Mouse (Mus musculus) midbrain, embryonic 10.5 days (tissue): ENCODE data around the gene Zfp775. TPM values are rescaled to one million over a fixed set of nuclear protein-coding genes. Genes with fewer than 3 reads are reported as not detected.
A peak's percentile ranks its signal among the peaks of the same experiment; 100 is the strongest.

Experiments
- DNase-seq: peaks from one replicate; pipeline ENCODE4 v3.0.0-alpha.2; 2017; ENCODE audit warnings: low spot score
- H3K27ac ChIP-seq: fragments of 300-500 bp; sonication (generic); replicated peaks from 2 replicates; pipeline ENCODE4 v1.5.1; 2016; ENCODE audit warnings: mild to moderate bottlenecking
- H3K27me3 ChIP-seq: fragments of 300-500 bp; sonication (generic); 2 replicates; pipeline ENCODE4 v1.6.1; 2016; ENCODE audit warnings: low read depth, mild to moderate bottlenecking; ENCODE audit not compliant: poor library complexity, severe bottlenecking
- H3K36me3 ChIP-seq: fragments of 300-500 bp; sonication (generic); 2 replicates; pipeline ENCODE4 v1.6.1; 2016; ENCODE audit warnings: mild to moderate bottlenecking, moderate library complexity
- H3K4me1 ChIP-seq: fragments of 300-500 bp; sonication (generic); 2 replicates; pipeline ENCODE4 v1.6.1; 2016
- H3K4me3 ChIP-seq: fragments of 300-500 bp; sonication (generic); 2 replicates; pipeline ENCODE4 v1.5.1; 2016; ENCODE audit warnings: mild to moderate bottlenecking, moderate library complexity
- H3K9me3 ChIP-seq: fragments of 300-500 bp; sonication (generic); replicated peaks from 2 replicates; pipeline ENCODE4 v1.6.1; 2016; ENCODE audit warnings: mild to moderate bottlenecking
- WGBS: fragments of 180-500 bp; shearing (Covaris S2); methylation state at CpG from one replicate; pipeline ENCODE4 v1.1.7; 2016; 5-methylcytosine and 5-hydroxymethylcytosine counted together
- polyA plus RNA-seq: library from polyadenylated mRNA; unstranded; fragments of >200 nt; fragmentation: Nextera tagmentation; extraction: Ambion mirVana; gene quantifications from 2 replicates; pipeline ENCODE4 v1.2.1, GENCODE M21; 2016

Zfp775 gene
- polyA plus RNA-seq, 1 experiment from 2014 or later, result 10.3 TPM

GRCm38 (mm10) chr6:48626464-48626863, 24.6 kb downstream of the Zfp775 start, which contains the start of gene AI854703:
AI854703 (plus strand) TSS chr6:48626764.
- DNase-seq, result no peak
- Histone ChIP-seq H3K4me1 (peaks cover 29% of the 10 kb centered on the region), H3K27ac (peak within 1 kb of the TSS; percentile 72), H3K27me3 (peaks cover 63% of the 10 kb centered on the region), H3K36me3 (peaks cover 7% of the 10 kb centered on the region), H3K9me3 (no peaks in the 10 kb centered on the region), H3K4me3 (peak within 1 kb of the TSS; percentile 60)
- 30% methylated on average over 8 of the region's 8 CpGs for WGBS

GRCm38 (mm10) chr6:48626984-48627383, 25.1 kb downstream of the Zfp775 start:
- Histone ChIP-seq H3K27ac (peak overlapping the region; percentile 72), H3K4me1 (peaks cover 29% of the 10 kb centered on the region), H3K9me3 (no peaks in the 10 kb centered on the region), H3K4me3 (peak overlapping the region; percentile 60), H3K36me3 (peaks cover 1% of the 10 kb centered on the region; the same call in 1 of the 2 replicates), H3K27me3 (peaks cover 68% of the 10 kb centered on the region)
- peak; percentile 67 for DNase-seq
- WGBS, result under 1% methylated on average over 32 of the region's 32 CpGs

GRCm38 (mm10) chr6:48627511-48627924, 25.7 kb downstream of the Zfp775 start:
- WGBS, result 3% methylated on average over 7 of the region's 7 CpGs
- Histone ChIP-seq H3K27ac (peak overlapping the region; percentile 72), H3K9me3 (no peaks in the 10 kb centered on the region), H3K4me3 (peak overlapping the region; percentile 60), H3K36me3 (no peaks in the 10 kb centered on the region), H3K4me1 (peaks cover 29% of the 10 kb centered on the region), H3K27me3 (peaks cover 69% of the 10 kb centered on the region)
- DNase-seq, result no peak

GRCm38 (mm10) chr6:48628377-48628776, 26.5 kb downstream of the Zfp775 start:
- 82% methylated on average over 3 of the region's 3 CpGs for WGBS
- H3K9me3 ChIP-seq, result no peaks in the 10 kb centered on the region
- no peaks in the 10 kb centered on the region for H3K36me3 ChIP-seq
- no peak overlapping the region for H3K27ac ChIP-seq
- peaks cover 29% of the 10 kb centered on the region for H3K4me1 ChIP-seq
- H3K27me3 ChIP-seq, result peaks cover 69% of the 10 kb centered on the region
- 0 out of 2 replicates have a peak overlapping the region, but pooled peaks have one; percentile 57 for H3K4me3 ChIP-seq
- no peak for DNase-seq

- Histone ChIP-seq H3K36me3 (no peaks in the 10 kb centered on the region), H3K9me3 (no peaks in the 10 kb centered on the region), H3K27me3 (peaks cover 69% of the 10 kb centered on the region), H3K4me1 (peaks cover 29% of the 10 kb centered on the region), H3K4me3 (peak overlapping the region; percentile 57), H3K27ac (peak overlapping the region; percentile 60)
- peak; percentile 45 for DNase-seq
- 12% methylated on average over 54 of the region's 54 CpGs for WGBS
These were observed 27.2 kb downstream of the Zfp775 start for GRCm38 (mm10) chr6:48628808-48629660.

GRCm38 (mm10) chr6:48629661-48630034, 27.8 kb downstream of the Zfp775 start:
- peak overlapping the region; percentile 60 for H3K27ac ChIP-seq
- H3K36me3 ChIP-seq, result no peaks in the 10 kb centered on the region
- H3K27me3 ChIP-seq, result peaks cover 69% of the 10 kb centered on the region
- no peaks in the 10 kb centered on the region for H3K9me3 ChIP-seq
- H3K4me3 ChIP-seq, result peak overlapping the region; percentile 57
- peaks cover 29% of the 10 kb centered on the region for H3K4me1 ChIP-seq
- DNase-seq, result no peak
- 24% methylated on average over 13 of the region's 13 CpGs for WGBS

GRCm38 (mm10) chr6:48630831-48631230, 29.0 kb downstream of the Zfp775 start:
- peaks cover 62% of the 10 kb centered on the region for H3K27me3 ChIP-seq
- no peak for DNase-seq
- H3K4me3 ChIP-seq, result no peak overlapping the region
- 89% methylated on average over 8 of the region's 8 CpGs for WGBS
- no peak overlapping the region for H3K27ac ChIP-seq
- peaks cover 29% of the 10 kb centered on the region for H3K4me1 ChIP-seq
- no peaks in the 10 kb centered on the region for H3K36me3 ChIP-seq
- H3K9me3 ChIP-seq, result no peaks in the 10 kb centered on the region

GRCm38 (mm10) chr6:48635105-48635504, 33.2 kb downstream of the Zfp775 start:
- Histone ChIP-seq H3K4me1 (peaks cover 20% of the 10 kb centered on the region), H3K36me3 (no peaks in the 10 kb centered on the region), H3K9me3 (no peaks in the 10 kb centered on the region), H3K4me3 (no peak overlapping the region), H3K27me3 (peaks cover 19% of the 10 kb centered on the region), H3K27ac (no peak overlapping the region)
- DNase-seq, result no peak
- WGBS, result 80% methylated on average over 2 of the region's 2 CpGs

- Histone ChIP-seq H3K4me3 (no peak overlapping the region), H3K27ac (no peak overlapping the region), H3K9me3 (no peaks in the 10 kb centered on the region), H3K27me3 (0 out of 2 replicates have a peak, but pooled peaks cover 6% of the 10 kb centered on the region), H3K36me3 (no peaks in the 10 kb centered on the region), H3K4me1 (peaks cover 20% of the 10 kb centered on the region)
- no peak for DNase-seq
- WGBS, result 61% methylated on average over 6 of the region's 6 CpGs
These were observed 34.7 kb downstream of the Zfp775 start for GRCm38 (mm10) chr6:48636515-48636914.

GRCm38 (mm10) chr6:48637811-48638500, 36.1 kb downstream of the Zfp775 start:
- DNase-seq, result no peak
- no peaks in the 10 kb centered on the region for H3K9me3 ChIP-seq
- no peaks in the 10 kb centered on the region for H3K27me3 ChIP-seq
- peaks cover 20% of the 10 kb centered on the region for H3K4me1 ChIP-seq
- no peak overlapping the region for H3K4me3 ChIP-seq
- 71% methylated on average over 6 of the region's 6 CpGs for WGBS
- H3K27ac ChIP-seq, result no peak overlapping the region
- H3K36me3 ChIP-seq, result no peaks in the 10 kb centered on the region

- Histone ChIP-seq H3K4me3 (no peak overlapping the region), H3K27ac (no peak overlapping the region), H3K4me1 (peaks cover 20% of the 10 kb centered on the region), H3K36me3 (no peaks in the 10 kb centered on the region), H3K27me3 (no peaks in the 10 kb centered on the region), H3K9me3 (no peaks in the 10 kb centered on the region)
- no peak for DNase-seq
- WGBS, result 74% methylated on average over 2 of the region's 2 CpGs
These were observed 36.7 kb downstream of the Zfp775 start for GRCm38 (mm10) chr6:48638553-48638952.

GRCm38 (mm10) chr6:48641391-48641790, 39.5 kb downstream of the Zfp775 start:
- DNase-seq, result no peak
- Histone ChIP-seq H3K4me1 (peaks cover 19% of the 10 kb centered on the region), H3K27me3 (no peaks in the 10 kb centered on the region; the same call in none of the 2 replicates), H3K9me3 (no peaks in the 10 kb centered on the region), H3K4me3 (no peak overlapping the region), H3K36me3 (no peaks in the 10 kb centered on the region), H3K27ac (no peak overlapping the region)
- 82% methylated on average over 6 of the region's 6 CpGs for WGBS
